Comparison of ENCODE assay signal across 30 mouse cellular contexts in the genomic region with DNA sequence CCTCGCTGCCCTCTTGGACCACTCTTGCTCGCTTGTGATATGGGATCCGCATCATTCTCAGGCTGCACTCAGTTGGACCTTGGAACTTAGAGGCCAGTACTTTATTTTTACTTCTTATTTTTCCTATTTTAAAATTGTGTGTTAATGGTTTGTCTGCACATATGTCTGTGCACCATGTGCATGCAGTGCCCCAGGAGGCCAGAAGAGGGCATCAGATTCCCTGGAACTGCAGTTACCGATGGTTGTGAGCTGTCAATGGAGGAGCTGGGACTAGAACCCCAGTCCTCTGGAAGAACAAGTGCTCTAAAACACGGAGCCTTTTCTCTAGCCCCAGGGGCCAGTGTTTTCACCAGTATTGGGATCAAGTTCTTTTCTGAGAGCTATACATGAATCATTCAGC. TPM values are rescaled to one million over a fixed set of nuclear protein-coding genes. Genes with fewer than 3 reads are reported as not detected.
DNase-seq lines count a peak whose midpoint lies in the region; ATAC-seq and TF ChIP-seq lines count a peak whose summit lies in the region.
"Had no signal": no experiment of that assay in that cellular context is flagged by ENCODE, and none has a peak within 500 bp of the region (broad histone marks: within the 10 kb centered on the region; RNA-seq: fewer than 3 reads in every experiment).

No protein-coding gene starts in this region.

- ATAC-seq in lung, postnatal 0 days: no peak
- ATAC-seq: forebrain, embryonic 13.5 days; midbrain, embryonic 16.5 days had no signal

- no peak for DNase-seq in gastrocnemius, adult 2 months
- DNase-seq in gastrocnemius, adult 8-10 months (ENCODE audit: low spot score in 2 of 2): no peak
- DNase-seq in left cerebral cortex, adult 2 months (ENCODE audit: extremely low spot score in 1 of 2, low spot score in 2 of 2): no peak
- DNase-seq in left cerebral cortex, postnatal 36 days (ENCODE audit: low spot score in 2 of 2): no peak
- DNase-seq in lung, postnatal 0 days (ENCODE audit: low spot score): no peak
- DNase-seq in lung, adult 18-20 months: no peak
- peak; percentile 46 for DNase-seq in R1 (ENCODE audit: low read depth, low spot score)
- no peak for DNase-seq in retina, embryonic 14.5 days (ENCODE audit: low spot score)
- DNase-seq: adrenal gland, adult 8-10 months; cerebellum, adult 2 months; gastrocnemius, postnatal 36 days; heart, postnatal 10 days; kidney, adult 2 months; kidney, postnatal 10 days; layer of hippocampus, adult 9-11 months; lung, postnatal 14 days; thymus, postnatal 14 days had no signal

- H3K9me3 ChIP-seq in lung, postnatal 0 days (ENCODE audit: low read length): no peaks in the 10 kb centered on the region

- peaks cover 6% of the 10 kb centered on the region; the same call in 1 of the 2 replicates for H3K4me1 ChIP-seq in lung, postnatal 0 days (ENCODE audit: insufficient read depth, low read depth, low read length)
- H3K4me1 ChIP-seq: neural tube, embryonic 12.5 days had no signal

- no peaks in the 10 kb centered on the region for H3K36me3 ChIP-seq in lung, postnatal 0 days (ENCODE audit: insufficient read depth, low read length)
- H3K36me3 ChIP-seq: embryonic facial prominence, embryonic 10.5 days; embryonic facial prominence, embryonic 15.5 days; heart, embryonic 13.5 days; limb, embryonic 13.5 days; midbrain, embryonic 10.5 days; neural tube, embryonic 12.5 days had no signal

- intact Hi-C loops in gastrocnemius, adult 2 months (cut with DNase I): no loop called here
- intact Hi-C loops in left cerebral cortex, adult 2 months (cut with DNase I): no loop called here
- intact Hi-C loops in left cerebral cortex, postnatal 36 days (cut with DNase I): no loop called here

- peak overlapping the region; percentile 84 for H3K27ac ChIP-seq in gastrocnemius, adult 2 months
- no peak overlapping the region for H3K27ac ChIP-seq in left cerebral cortex, adult 2 months
- no peak overlapping the region for H3K27ac ChIP-seq in lung, postnatal 0 days (ENCODE audit: low read length)
- H3K27ac ChIP-seq: embryonic facial prominence, embryonic 10.5 days; embryonic facial prominence, embryonic 15.5 days; forebrain, embryonic 13.5 days; heart, embryonic 13.5 days; hindbrain, embryonic 14.5 days; limb, embryonic 13.5 days; midbrain, embryonic 10.5 days; neural tube, embryonic 12.5 days had no signal

- peak; percentile 26; the same call in 1 of the 2 replicates for TF ChIP-seq CTCF in gastrocnemius, adult 2 months (IDR thresholded peaks at IDR 0.05)
- TF ChIP-seq CTCF in left cerebral cortex, adult 2 months (IDR thresholded peaks at IDR 0.05): peak; percentile 10
- TF ChIP-seq CTCF in lung, postnatal 0 days (IDR thresholded peaks at IDR 0.05): peak; percentile 34

- no peak overlapping the region for H3K9ac ChIP-seq in lung, postnatal 0 days (replicated peaks; ENCODE audit: low read depth)
- H3K9ac ChIP-seq: embryonic facial prominence, embryonic 15.5 days; forebrain, embryonic 13.5 days; heart, embryonic 13.5 days; hindbrain, embryonic 14.5 days; limb, embryonic 13.5 days; neural tube, embryonic 12.5 days had no signal

- no peak overlapping the region for H3K4me2 ChIP-seq in lung, postnatal 0 days (replicated peaks; ENCODE audit: low read depth, low read length)
- H3K4me2 ChIP-seq: embryonic facial prominence, embryonic 15.5 days; forebrain, embryonic 13.5 days; heart, embryonic 13.5 days; hindbrain, embryonic 14.5 days; limb, embryonic 13.5 days; neural tube, embryonic 12.5 days had no signal

- no peak for TF ChIP-seq EP300 in lung, postnatal 0 days (IDR thresholded peaks at IDR 0.05)

- no peak overlapping the region for H3K4me3 ChIP-seq in gastrocnemius, adult 2 months
- H3K4me3 ChIP-seq in left cerebral cortex, adult 2 months: no peak overlapping the region
- H3K4me3 ChIP-seq in lung, postnatal 0 days (ENCODE audit: low read depth, low read length): no peak overlapping the region
- H3K4me3 ChIP-seq: embryonic facial prominence, embryonic 10.5 days; embryonic facial prominence, embryonic 15.5 days; forebrain, embryonic 13.5 days; heart, embryonic 13.5 days; limb, embryonic 13.5 days; midbrain, embryonic 10.5 days; myocyte; neural tube, embryonic 12.5 days had no signal

- WGBS in lung, postnatal 0 days: 99% methylated on average over 5 of the region's 5 CpGs

- H3K27me3 ChIP-seq in lung, postnatal 0 days (replicated peaks; ENCODE audit: insufficient read depth, low read length): no peaks in the 10 kb centered on the region
- H3K27me3 ChIP-seq: CH12.LX; embryonic facial prominence, embryonic 15.5 days; forebrain, embryonic 13.5 days; heart, embryonic 13.5 days; limb, embryonic 13.5 days; neural tube, embryonic 12.5 days had no signal

RNA-seq across cellular contexts. Expression of gene Smtn, which starts 4.0 kb away (rescaled TPM):
- 100 to 1,000 TPM in 1 of 2 experiments, 10 to 100 TPM in 1; 70.3 to 119 TPM for total RNA-seq in gastrocnemius, adult 2 months (2021)
- 10 to 100 TPM; 64.6 to 81.5 (median 69.0) TPM for total RNA-seq in gastrocnemius, adult 8-10 months (2022)
- total RNA-seq in left cerebral cortex, adult 2 months (2021): 10 to 100 TPM in 1 of 2 experiments, 1 to 10 TPM in 1; 9.6 to 12.2 TPM
- 1 to 10 TPM; 8.2 to 8.9 TPM for total RNA-seq in left cerebral cortex, postnatal 36 days (2021)
- polyA plus RNA-seq in lung, postnatal 0 days (2015; fragmentation: Nextera tagmentation; extraction: Ambion mirVana): 47.6 and 51.1 TPM in 2 replicates

RNA-seq across cellular contexts. Expression of gene Selenom, which starts 29.9 kb away (rescaled TPM):
- total RNA-seq in gastrocnemius, adult 2 months (2021): 10 to 100 TPM; 11.6 to 17.5 TPM
- total RNA-seq in gastrocnemius, adult 8-10 months (2022): 10 to 100 TPM in 2 of 4 experiments, 1 to 10 TPM in 2; 8.9 to 17.6 (median 13.5) TPM
- total RNA-seq in left cerebral cortex, adult 2 months (2021): 100 to 1,000 TPM; 135 to 138 TPM
- 100 to 1,000 TPM; 128 to 155 TPM for total RNA-seq in left cerebral cortex, postnatal 36 days (2021)
- 60.8 and 62.8 TPM in 2 replicates for polyA plus RNA-seq in lung, postnatal 0 days (2015; fragmentation: Nextera tagmentation; extraction: Ambion mirVana)

RNA-seq across cellular contexts. Expression of gene Inpp5j, which starts 39.8 kb away (rescaled TPM):
- total RNA-seq in gastrocnemius, adult 2 months (2021): 1 to 10 TPM; 2.3 to 5.7 TPM
- 1 to 10 TPM; 1.3 to 2.4 (median 1.7) TPM for total RNA-seq in gastrocnemius, adult 8-10 months (2022)
- total RNA-seq in left cerebral cortex, adult 2 months (2021): 10 to 100 TPM; 54.0 to 57.8 TPM
- total RNA-seq in left cerebral cortex, postnatal 36 days (2021): 10 to 100 TPM; 53.7 to 58.3 TPM
- polyA plus RNA-seq in lung, postnatal 0 days (2015; fragmentation: Nextera tagmentation; extraction: Ambion mirVana): 0.44 and 0.58 TPM in 2 replicates
- total RNA-seq: CH12.LX; hematopoietic stem cell, adult 5-6 weeks had no signal

RNA-seq across cellular contexts. Expression of gene Pla2g3, which starts 56.3 kb away (rescaled TPM):
- total RNA-seq in gastrocnemius, adult 2 months (2021): not detected
- total RNA-seq in gastrocnemius, adult 8-10 months (2022): not detected
- 1 to 10 TPM; 3.8 to 4.1 TPM for total RNA-seq in left cerebral cortex, adult 2 months (2021)
- 1 to 10 TPM; 2.3 to 4.9 TPM for total RNA-seq in left cerebral cortex, postnatal 36 days (2021)
- polyA plus RNA-seq in lung, postnatal 0 days (2015; fragmentation: Nextera tagmentation; extraction: Ambion mirVana): 0.29 and 0.30 TPM in 2 replicates
- total RNA-seq: CH12.LX; hematopoietic stem cell, adult 5-6 weeks; megakaryocyte progenitor cell, adult 5-6 weeks had no signal

Comparison
In these comparisons a context has a peak if more than half of its experiments do, and no peak if none do; other contexts are left out.
1. RNA of gene Smtn, which starts 4.0 kb away (total RNA-seq): 70.3 to 119 TPM in gastrocnemius, adult 2 months and 64.6 to 81.5 TPM in gastrocnemius, adult 8-10 months; 9.6 to 12.2 TPM in left cerebral cortex, adult 2 months and 8.2 to 8.9 TPM in left cerebral cortex, postnatal 36 days; every median in the first group is over 4 times any median in the second.
2. RNA of gene Selenom, which starts 29.9 kb away (total RNA-seq): 128 to 155 TPM in left cerebral cortex, postnatal 36 days and 135 to 138 TPM in left cerebral cortex, adult 2 months; 11.6 to 17.5 TPM in gastrocnemius, adult 2 months and 8.9 to 17.6 TPM in gastrocnemius, adult 8-10 months; every median in the first group is over 4 times any median in the second.
3. RNA of gene Inpp5j, which starts 39.8 kb away (total RNA-seq): 53.7 to 58.3 TPM in left cerebral cortex, postnatal 36 days and 54.0 to 57.8 TPM in left cerebral cortex, adult 2 months; 2.3 to 5.7 TPM in gastrocnemius, adult 2 months and 1.3 to 2.4 TPM in gastrocnemius, adult 8-10 months; every median in the first group is over 4 times any median in the second.
4. Peak in every context shown above with its lines, with median percentiles within 50 percentile points of each other: CTCF ChIP-seq.